Mouse (Mus musculus): ENCODE measurements around the gene Idnk. TPM values are rescaled to one million over a fixed set of nuclear protein-coding genes. Genes with fewer than 3 reads are reported as not detected.
A peak's percentile ranks its signal among the peaks of the same experiment; 100 is the strongest.

Idnk gene
- polyA plus RNA-seq (2015; fragmentation: Nextera tagmentation; extraction: Ambion mirVana), result 32.6 and 36.3 TPM in 2 replicates

DNA sequence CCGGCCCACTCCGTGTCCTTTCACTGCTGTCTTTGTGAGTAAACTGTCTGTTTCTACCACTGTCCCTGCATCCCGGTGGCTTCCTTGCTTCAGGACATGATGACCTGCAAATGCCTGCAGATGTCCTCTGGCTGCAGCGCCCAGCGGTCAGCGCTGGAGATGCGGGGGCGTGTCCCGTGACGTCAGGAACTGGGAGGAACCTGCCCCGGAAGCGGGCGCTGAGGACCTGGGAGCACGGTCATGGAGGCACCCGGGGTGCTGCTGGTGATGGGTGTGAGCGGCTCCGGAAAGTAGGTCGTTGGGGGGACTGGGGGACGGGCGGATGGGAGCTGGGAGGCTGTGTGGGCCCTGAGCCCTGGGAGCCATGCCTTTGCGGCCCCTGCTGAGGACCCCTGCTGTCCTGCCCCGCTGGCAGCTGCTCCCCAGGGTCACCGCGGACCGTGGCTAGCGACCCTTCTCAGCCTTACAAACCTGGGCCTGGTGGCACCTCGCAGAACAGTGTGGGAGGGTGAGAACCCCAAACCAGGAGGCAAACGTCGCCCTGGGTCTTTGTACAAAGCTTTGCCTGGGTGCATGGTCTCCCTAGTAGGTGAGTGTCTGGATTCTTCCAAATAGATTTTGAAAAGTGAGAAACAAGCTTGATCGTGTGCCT, at the start of gene Idnk:
Gene Idnk, plus strand, starts transcription at position 203 of the 652 bp plus-strand sequence.
- H3K4me3 ChIP-seq (replicated peaks), result peak within 1 kb of the TSS; percentile 87
- ATAC-seq (ENCODE audit: insufficient number of reproducible peaks, low FRiP score, low TSS enrichment, low read depth), result peak; percentile 76
- peak within 1 kb of the TSS; percentile 62 for H3K9ac ChIP-seq
- H3K27ac ChIP-seq (replicated peaks), result peak within 1 kb of the TSS; percentile 83
- peaks cover 21% of the 10 kb centered on the region for H3K36me3 ChIP-seq
- no peaks in the 10 kb centered on the region for H3K27me3 ChIP-seq
- peaks cover 9% of the 10 kb centered on the region for H3K4me1 ChIP-seq
- H3K9me3 ChIP-seq (replicated peaks), result peaks cover 1% of the 10 kb centered on the region; the same call in 1 of the 2 replicates
- H3K4me2 ChIP-seq (replicated peaks), result peak within 1 kb of the TSS; percentile 94
- WGBS, result under 1% methylated on average over 30 of the region's 30 CpGs

DNA sequence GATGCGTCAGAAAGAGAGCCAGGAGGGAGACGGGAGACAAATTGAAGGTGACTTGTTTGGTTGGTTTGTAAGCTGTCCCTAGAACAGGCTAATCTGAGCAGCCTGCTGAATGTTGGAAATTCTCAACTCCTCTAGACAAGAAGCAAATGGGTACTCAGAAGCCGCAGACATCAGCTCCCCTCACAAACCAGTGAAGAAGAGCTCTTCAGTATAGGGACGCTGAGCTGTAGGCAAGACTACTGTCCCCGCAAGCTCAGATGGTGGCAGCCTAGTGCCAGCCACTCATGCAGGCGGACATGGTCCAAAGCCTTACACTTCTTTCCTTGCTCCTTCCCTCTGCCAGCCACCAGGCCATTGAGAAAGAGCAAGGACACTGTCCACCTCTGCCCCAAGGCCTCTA, 46.1 kb upstream of the Idnk start:
- Histone ChIP-seq H3K4me2 (replicated peaks) (no peak overlapping the region; the same call in 1 of the 2 replicates), H3K27me3 (no peaks in the 10 kb centered on the region), H3K36me3 (no peaks in the 10 kb centered on the region), H3K27ac (replicated peaks) (no peak overlapping the region), H3K9me3 (replicated peaks) (no peaks in the 10 kb centered on the region), H3K9ac (no peak overlapping the region), H3K4me1 (peaks cover 18% of the 10 kb centered on the region), H3K4me3 (replicated peaks) (no peak overlapping the region)
- no peak for ATAC-seq (ENCODE audit: insufficient number of reproducible peaks, low FRiP score, low TSS enrichment, low read depth)
- WGBS, result 93% methylated on average over 6 of the region's 6 CpGs

DNA sequence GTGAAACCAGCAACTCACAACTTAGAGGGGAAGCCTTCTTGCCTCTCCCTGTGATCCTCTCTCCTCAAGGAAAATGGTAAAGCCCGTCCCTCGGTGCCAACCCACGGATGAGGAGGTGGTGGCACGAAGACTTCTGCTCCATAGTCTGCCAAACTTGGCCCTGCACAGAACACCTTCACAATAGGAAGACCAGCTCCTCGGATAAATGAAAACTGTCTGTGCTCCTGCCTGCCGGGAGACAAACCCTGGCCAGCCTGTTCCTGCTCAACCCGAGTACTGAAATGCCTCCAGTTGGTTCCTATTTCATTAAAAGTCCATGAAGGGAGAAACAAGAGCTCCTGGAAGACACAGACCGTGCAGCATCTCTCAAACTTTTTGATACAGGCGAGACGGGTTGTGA, 45.3 kb upstream of the Idnk start:
- 0 out of 2 replicates have a peak overlapping the region, but pooled peaks have one; percentile 73 for H3K27ac ChIP-seq (replicated peaks)
- no peaks in the 10 kb centered on the region for H3K9me3 ChIP-seq (replicated peaks)
- H3K4me3 ChIP-seq (replicated peaks), result peak overlapping the region; percentile 56
- H3K27me3 ChIP-seq, result no peaks in the 10 kb centered on the region
- peak overlapping the region; percentile 88 for H3K4me2 ChIP-seq (replicated peaks)
- ATAC-seq (ENCODE audit: insufficient number of reproducible peaks, low FRiP score, low TSS enrichment, low read depth), result no peak
- H3K4me1 ChIP-seq, result peaks cover 18% of the 10 kb centered on the region
- 56% methylated on average over 10 of the region's 10 CpGs for WGBS
- H3K36me3 ChIP-seq, result no peaks in the 10 kb centered on the region
- H3K9ac ChIP-seq, result no peak overlapping the region; the same call in 1 of the 2 replicates

DNA sequence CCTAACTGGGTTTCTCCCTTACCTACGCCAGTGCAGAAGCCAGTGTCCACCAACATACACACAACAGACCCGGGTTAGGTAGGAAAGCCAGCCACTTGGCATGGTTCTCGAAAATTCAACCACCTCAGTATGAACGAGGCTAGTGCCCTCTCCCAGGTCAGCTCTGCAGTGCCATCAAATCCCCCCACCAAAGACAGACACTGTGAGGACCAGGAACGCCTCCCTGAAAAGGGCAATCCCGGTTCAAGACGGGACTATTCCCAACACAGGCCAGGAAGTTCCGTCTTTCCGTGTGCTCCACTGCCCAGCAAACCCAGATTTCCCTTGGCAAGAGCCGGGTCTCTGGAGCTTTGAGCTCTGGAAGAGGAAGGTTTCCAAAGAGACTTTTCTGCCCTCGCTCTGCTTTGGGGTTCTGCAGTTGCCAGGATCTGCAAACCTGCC, 44.8 kb upstream of the Idnk start:
- ATAC-seq (ENCODE audit: insufficient number of reproducible peaks, low FRiP score, low TSS enrichment, low read depth), result no peak
- Histone ChIP-seq H3K9ac (peak overlapping the region; percentile 42), H3K27me3 (no peaks in the 10 kb centered on the region), H3K36me3 (no peaks in the 10 kb centered on the region), H3K4me3 (replicated peaks) (peak overlapping the region; percentile 56), H3K4me1 (peaks cover 18% of the 10 kb centered on the region), H3K4me2 (replicated peaks) (peak overlapping the region; percentile 88), H3K9me3 (replicated peaks) (no peaks in the 10 kb centered on the region), H3K27ac (replicated peaks) (peak overlapping the region; percentile 73)
- 15% methylated on average over 11 of the region's 11 CpGs for WGBS

DNA sequence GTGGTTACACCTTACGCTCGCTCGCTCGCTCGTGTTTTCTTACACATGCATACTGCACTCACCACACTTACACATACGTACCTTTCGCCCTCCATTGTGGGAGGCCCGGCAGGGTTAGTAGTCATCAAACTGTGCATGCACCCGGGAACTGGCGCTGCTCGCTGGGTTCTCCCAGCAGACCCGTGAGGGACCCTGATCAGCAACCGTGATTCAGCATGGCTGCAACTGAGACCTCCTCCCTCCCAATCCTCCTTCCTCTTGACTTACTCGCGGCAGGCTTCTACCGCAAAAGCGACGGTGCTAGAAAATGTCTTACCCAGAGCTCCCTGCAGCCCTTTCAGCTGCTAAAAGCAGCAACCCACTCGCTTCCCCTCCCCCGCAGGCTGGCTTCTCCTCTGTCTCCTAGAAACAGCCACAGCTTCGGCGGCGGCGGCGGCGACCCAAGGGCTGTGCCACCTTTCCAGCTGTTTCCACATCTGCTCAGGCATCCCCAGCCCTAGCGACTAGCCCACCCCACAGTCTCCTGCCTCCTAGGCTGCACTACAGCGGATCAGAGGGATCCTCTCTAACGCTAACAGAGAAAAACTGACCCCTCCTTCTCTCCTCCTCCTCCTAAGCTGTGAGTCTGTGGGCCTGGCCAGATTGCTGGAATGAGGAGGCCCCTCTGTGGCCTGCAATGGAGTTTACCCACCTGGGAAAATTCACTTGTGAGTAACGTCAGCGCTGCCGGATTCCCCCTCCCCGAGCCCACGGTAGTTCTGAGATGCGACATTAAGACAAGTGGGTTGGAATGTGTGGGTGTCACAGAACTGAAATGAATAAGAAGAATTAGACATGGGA, 44.2 kb upstream of the Idnk start, which contains the start of gene Klhl3:
Gene Klhl3, minus strand, starts transcription at position 532 of the 840 bp plus-strand sequence.
- Histone ChIP-seq H3K4me2 (replicated peaks) (peak within 1 kb of the TSS; percentile 88), H3K36me3 (no peaks in the 10 kb centered on the region), H3K27me3 (no peaks in the 10 kb centered on the region), H3K4me1 (peaks cover 18% of the 10 kb centered on the region), H3K9ac (peak within 1 kb of the TSS; percentile 42), H3K4me3 (replicated peaks) (peak within 1 kb of the TSS; percentile 56), H3K27ac (replicated peaks) (peak within 1 kb of the TSS; percentile 73), H3K9me3 (replicated peaks) (no peaks in the 10 kb centered on the region)
- 1% methylated on average over 35 of the region's 35 CpGs for WGBS
- ATAC-seq (ENCODE audit: insufficient number of reproducible peaks, low FRiP score, low TSS enrichment, low read depth), result peak; percentile 77

DNA sequence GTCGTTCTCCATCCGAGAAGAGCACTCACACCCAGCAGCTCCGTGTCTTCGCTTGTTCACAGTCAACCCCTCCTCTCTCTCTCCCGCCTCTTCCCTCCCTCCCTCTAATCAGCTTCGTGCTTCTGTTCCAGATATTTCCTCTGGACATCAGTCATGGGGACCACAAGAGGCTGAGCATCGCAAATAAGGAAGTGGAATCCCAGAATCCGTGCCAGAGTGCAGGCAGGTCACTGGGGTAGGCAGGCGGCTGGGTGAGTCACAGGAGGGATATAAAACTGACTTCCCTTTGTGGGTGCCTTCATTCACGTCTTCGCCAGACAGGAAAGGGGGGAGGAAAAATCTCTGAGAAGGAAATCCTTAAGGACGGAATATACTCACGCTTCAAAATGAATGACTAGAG, 42.2 kb upstream of the Idnk start:
- Histone ChIP-seq H3K9ac (no peak overlapping the region), H3K4me3 (replicated peaks) (no peak overlapping the region), H3K4me1 (peaks cover 18% of the 10 kb centered on the region), H3K9me3 (replicated peaks) (no peaks in the 10 kb centered on the region), H3K36me3 (no peaks in the 10 kb centered on the region), H3K27ac (replicated peaks) (no peak overlapping the region), H3K4me2 (replicated peaks) (no peak overlapping the region), H3K27me3 (no peaks in the 10 kb centered on the region)
- WGBS, result 52% methylated on average over 13 of the region's 13 CpGs
- no peak for ATAC-seq (ENCODE audit: insufficient number of reproducible peaks, low FRiP score, low TSS enrichment, low read depth)

DNA sequence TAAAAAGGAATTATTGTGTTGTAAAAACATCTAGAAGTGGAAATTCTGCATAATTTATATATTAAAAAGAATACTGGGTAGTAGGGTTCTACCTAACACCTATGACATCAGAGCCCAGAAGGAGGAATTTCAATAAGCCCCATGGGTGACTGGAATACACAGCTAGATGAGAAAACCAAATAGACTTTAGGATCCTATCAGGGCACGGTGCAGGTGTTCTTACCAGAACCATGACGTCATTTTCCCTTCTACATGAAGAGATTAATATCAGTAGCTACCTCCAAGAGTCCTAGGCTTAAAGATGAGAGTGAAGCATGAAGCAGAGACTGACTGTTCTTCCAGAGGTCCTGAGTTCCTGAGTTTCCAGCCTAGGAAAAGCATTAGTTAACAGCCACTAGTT, 40.6 kb upstream of the Idnk start:
- 71% methylated on average over 2 of the region's 2 CpGs for WGBS
- peaks cover 18% of the 10 kb centered on the region for H3K4me1 ChIP-seq
- ATAC-seq (ENCODE audit: insufficient number of reproducible peaks, low FRiP score, low TSS enrichment, low read depth), result no peak
- H3K36me3 ChIP-seq, result no peaks in the 10 kb centered on the region
- no peak overlapping the region for H3K4me3 ChIP-seq (replicated peaks)
- H3K4me2 ChIP-seq (replicated peaks), result no peak overlapping the region
- no peaks in the 10 kb centered on the region for H3K9me3 ChIP-seq (replicated peaks)
- H3K9ac ChIP-seq, result no peak overlapping the region
- no peaks in the 10 kb centered on the region for H3K27me3 ChIP-seq
- H3K27ac ChIP-seq (replicated peaks), result no peak overlapping the region

DNA sequence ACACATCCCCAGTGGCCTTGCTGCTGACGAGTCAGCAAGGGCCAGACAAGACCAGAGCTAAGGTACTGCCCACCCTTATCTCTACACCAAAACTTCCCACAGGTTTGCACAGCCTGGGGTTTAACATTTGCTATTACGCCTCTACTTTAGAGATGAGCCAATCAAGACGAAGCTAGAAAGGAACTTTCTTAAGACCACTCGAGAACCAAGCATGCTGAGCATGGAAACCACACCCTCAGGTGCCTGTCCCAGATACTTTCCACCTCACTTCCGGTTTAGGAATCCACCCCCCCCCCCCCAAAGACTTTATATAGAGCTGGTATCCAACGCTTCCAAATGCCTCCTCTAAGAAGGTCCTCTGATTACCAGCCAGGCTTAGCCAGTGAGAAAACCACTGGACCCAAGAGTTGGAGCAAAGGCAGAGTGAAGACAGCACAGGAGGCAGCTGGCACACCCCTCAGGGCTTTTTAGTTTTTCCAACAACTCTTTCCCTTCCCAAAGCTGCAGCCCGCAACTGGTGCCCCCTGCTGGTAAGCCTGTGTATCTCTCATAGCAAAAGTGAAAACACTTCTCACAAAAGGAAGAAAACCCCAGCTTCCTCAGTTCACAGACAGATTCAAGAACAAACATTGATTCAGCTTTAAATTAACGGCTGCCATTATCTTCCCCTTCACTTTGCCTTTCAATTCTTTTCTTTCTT, 40.0 kb upstream of the Idnk start:
- Histone ChIP-seq H3K4me1 (peaks cover 12% of the 10 kb centered on the region), H3K27ac (replicated peaks) (no peak overlapping the region), H3K27me3 (no peaks in the 10 kb centered on the region), H3K4me3 (replicated peaks) (no peak overlapping the region), H3K4me2 (replicated peaks) (no peak overlapping the region), H3K36me3 (no peaks in the 10 kb centered on the region), H3K9me3 (replicated peaks) (no peaks in the 10 kb centered on the region), H3K9ac (no peak overlapping the region)
- ATAC-seq (ENCODE audit: insufficient number of reproducible peaks, low FRiP score, low TSS enrichment, low read depth), result no peak
- whole genome bisulfite sequencing, result 64% methylated on average over 8 of the region's 8 CpGs

DNA sequence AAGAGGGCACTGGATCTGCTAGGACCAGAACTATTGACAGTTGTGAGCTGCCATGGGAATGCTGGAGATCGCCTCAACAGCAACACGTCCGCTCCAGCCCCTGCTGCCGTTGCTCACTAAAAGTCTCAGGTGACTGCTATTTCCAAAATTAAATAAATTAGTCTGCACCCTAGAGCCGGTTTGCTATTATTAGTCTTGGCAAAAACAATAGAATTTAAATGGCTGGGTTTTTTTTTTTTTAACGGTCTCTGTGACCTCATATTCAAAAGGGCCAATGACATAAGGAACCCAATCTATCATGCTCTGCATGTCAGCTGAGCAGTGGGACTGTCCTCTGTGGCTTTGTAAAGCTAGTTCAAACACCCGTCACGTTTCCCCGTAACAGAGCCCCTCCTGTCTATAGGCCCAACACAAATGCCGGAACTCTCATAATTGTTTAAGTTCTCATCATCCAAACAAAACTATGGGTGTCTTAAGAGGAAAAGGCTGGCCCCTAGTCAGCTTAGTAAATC, 34.6 kb upstream of the Idnk start:
- Histone ChIP-seq H3K9ac (no peak overlapping the region), H3K4me2 (replicated peaks) (no peak overlapping the region), H3K27me3 (no peaks in the 10 kb centered on the region), H3K4me3 (replicated peaks) (no peak overlapping the region), H3K27ac (replicated peaks) (no peak overlapping the region), H3K4me1 (peaks cover 8% of the 10 kb centered on the region), H3K36me3 (no peaks in the 10 kb centered on the region), H3K9me3 (replicated peaks) (no peaks in the 10 kb centered on the region)
- no peak for ATAC-seq (ENCODE audit: insufficient number of reproducible peaks, low FRiP score, low TSS enrichment, low read depth)
- WGBS, result 70% methylated on average over 10 of the region's 10 CpGs

DNA sequence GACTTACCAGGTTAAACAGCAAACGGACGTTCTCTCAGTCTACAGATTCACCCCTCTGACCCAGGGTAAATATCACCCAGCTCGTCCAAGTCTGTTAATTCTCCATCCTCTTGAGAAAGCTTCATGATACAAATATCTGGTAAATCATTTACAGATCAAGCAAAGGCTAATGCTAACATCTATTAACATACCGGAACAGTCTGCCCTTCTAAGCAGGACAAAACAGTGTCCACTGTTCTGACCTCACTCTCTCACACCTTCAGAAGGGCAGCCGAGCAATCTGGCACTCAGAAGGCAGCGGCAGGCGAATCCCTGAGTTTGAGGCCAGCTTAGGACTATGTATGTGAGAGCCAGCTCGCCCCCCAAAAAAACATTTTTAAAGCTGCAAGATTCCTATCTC, 34.1 kb upstream of the Idnk start:
- H3K27ac ChIP-seq (replicated peaks), result no peak overlapping the region
- H3K4me2 ChIP-seq (replicated peaks), result no peak overlapping the region
- H3K4me3 ChIP-seq (replicated peaks), result no peak overlapping the region
- H3K9ac ChIP-seq, result no peak overlapping the region
- H3K4me1 ChIP-seq, result peaks cover 8% of the 10 kb centered on the region
- H3K27me3 ChIP-seq, result no peaks in the 10 kb centered on the region
- ATAC-seq (ENCODE audit: insufficient number of reproducible peaks, low FRiP score, low TSS enrichment, low read depth), result no peak
- WGBS, result 73% methylated on average over 8 of the region's 8 CpGs
- H3K36me3 ChIP-seq, result no peaks in the 10 kb centered on the region
- no peaks in the 10 kb centered on the region for H3K9me3 ChIP-seq (replicated peaks)

DNA sequence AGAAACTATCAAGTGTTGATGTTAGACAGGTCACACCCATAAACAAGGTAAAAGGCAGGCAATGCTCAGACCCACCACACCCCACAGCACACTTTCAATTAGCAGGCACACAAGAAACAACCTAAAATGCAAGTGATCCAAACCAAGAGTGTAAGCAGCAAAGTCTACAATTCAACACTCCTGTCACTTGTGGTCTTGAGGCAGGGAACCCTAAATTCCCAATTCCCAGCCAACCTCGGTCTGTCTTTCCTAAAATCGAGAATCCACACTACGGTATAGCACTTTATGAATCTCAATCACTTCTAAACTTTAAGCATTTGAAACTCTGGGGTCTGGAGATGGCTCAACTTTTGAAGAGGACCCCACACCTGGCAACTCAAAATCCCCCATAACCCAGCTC, 33.2 kb upstream of the Idnk start:
- Histone ChIP-seq H3K4me1 (peaks cover 8% of the 10 kb centered on the region), H3K27me3 (no peaks in the 10 kb centered on the region), H3K27ac (replicated peaks) (no peak overlapping the region), H3K36me3 (no peaks in the 10 kb centered on the region), H3K4me2 (replicated peaks) (no peak overlapping the region), H3K4me3 (replicated peaks) (no peak overlapping the region), H3K9ac (no peak overlapping the region), H3K9me3 (replicated peaks) (no peaks in the 10 kb centered on the region)
- WGBS, result 80% methylated on average over 3 of the region's 3 CpGs
- ATAC-seq (ENCODE audit: insufficient number of reproducible peaks, low FRiP score, low TSS enrichment, low read depth), result no peak

Data from embryonic facial prominence, embryonic 15.5 days (tissue).